Mouse (Mus musculus) myocyte (in vitro differentiated cells): ENCODE data around the gene Ap5s1.
A peak's percentile ranks its signal among the peaks of the same experiment; 100 is the strongest.

Source experiments
- E2F4 ChIP-seq: IDR thresholded peaks from one replicate; pipeline ENCODE4 v1.6.1; 2011; ENCODE audit warnings: mild to moderate bottlenecking, control low read depth, moderate library complexity; ENCODE audit not compliant: insufficient read depth
- MAX ChIP-seq: IDR thresholded peaks from one replicate; pipeline ENCODE4 v1.6.1; 2011; ENCODE audit warnings: low read depth, mild to moderate bottlenecking, control low read depth
- MYOD1 ChIP-seq, 3 experiments: IDR thresholded peaks; one replicate each; pipeline ENCODE4 v1.6.1; 2011; ENCODE audit warnings: control low read depth in 2 of 3, low read depth in 2 of 3, mild to moderate bottlenecking in 2 of 3, moderate library complexity in 1 of 3; ENCODE audit not compliant: insufficient read length in 2 of 3, control insufficient read depth in 1 of 3
- POLR2A ChIP-seq: IDR thresholded peaks from one replicate; pipeline ENCODE4 v1.6.1; 2011; ENCODE audit warnings: low read depth, mild to moderate bottlenecking, control low read depth, moderate library complexity; ENCODE audit not compliant: insufficient read length
- TCF3 ChIP-seq: IDR thresholded peaks from one replicate; pipeline ENCODE4 v1.6.1; 2011; ENCODE audit warnings: low read depth, control low read depth; ENCODE audit not compliant: insufficient read length

- TF ChIP-seq POLR2A (peak; percentile 93), TCF3 (no peak), MYOD1 (IDR thresholded peaks at IDR 0.05; ENCODE audit: control insufficient read depth in 1 of 3, insufficient read length in 2 of 3, low read depth in 2 of 3) (peak in 1 of 3 experiments; percentile 54), MAX (no peak), E2F4 (peak; percentile 29)
Observed at GRCm38 (mm10) chr2:131262213-131262672, 55.4 kb downstream of the Ap5s1 start, which contains the start of gene Pank2.
